Mouse (Mus musculus): ENCODE measurements around the gene Cbx2. TPM values are rescaled to one million over a fixed set of nuclear protein-coding genes. Genes with fewer than 3 reads are reported as not detected.

The Cbx2 gene
- polyA plus RNA-seq, 1 experiment: 2.1 TPM

DNA sequence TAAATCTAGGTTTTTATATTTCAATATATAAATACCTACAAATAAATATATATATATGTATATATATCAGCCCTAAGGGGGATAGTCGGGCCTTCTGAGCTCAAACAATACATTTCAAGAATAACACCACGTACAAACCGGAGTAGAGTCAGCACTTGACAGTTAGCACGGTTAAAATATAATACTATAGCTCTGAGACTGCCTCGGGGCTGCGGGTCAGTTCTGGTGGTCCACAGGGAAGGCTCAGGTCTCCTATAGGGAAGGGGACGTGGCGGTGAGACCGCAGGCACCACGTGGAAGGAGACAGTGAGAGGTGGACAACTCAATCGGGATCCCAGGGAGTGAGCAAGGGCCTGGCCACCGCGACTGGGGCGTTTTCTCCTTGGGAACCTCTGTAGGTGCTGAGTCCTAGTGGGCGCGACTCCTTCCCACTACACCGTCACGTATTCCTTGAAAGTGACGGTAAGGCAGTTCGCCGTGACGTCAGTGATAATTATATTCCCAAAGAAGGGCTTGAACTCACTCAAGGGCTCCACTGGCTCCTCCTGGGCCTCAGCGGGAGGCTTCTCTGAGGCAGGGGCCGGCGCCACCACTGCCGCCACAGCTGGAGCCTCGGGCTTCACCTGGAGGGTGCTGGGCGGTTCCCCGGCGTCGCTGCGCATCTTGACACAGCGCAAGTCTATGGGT lies 57.8 kb downstream of the Cbx2 start:
- TF ChIP-seq CTCF (IDR thresholded peaks at IDR 0.05; ENCODE audit: extremely low read depth, insufficient read depth, insufficient read length, insufficient replicate concordance): no peak
- TF ChIP-seq POLR2A (IDR thresholded peaks at IDR 0.05; ENCODE audit: low read depth, low read length): no peak
- H3K27ac ChIP-seq (ENCODE audit: insufficient read depth, low read length): no peak overlapping the region
- no peaks in the 10 kb centered on the region for H3K27me3 ChIP-seq (ENCODE audit: control insufficient read depth, insufficient read depth, low read length)
- no peak overlapping the region for H3K4me3 ChIP-seq (ENCODE audit: extremely low read depth, insufficient read depth, insufficient read length)
- no peak for DNase-seq (ENCODE audit: low read depth in 1 of 2, low spot score in 2 of 2)
- peaks cover 26% of the 10 kb centered on the region for H3K36me3 ChIP-seq (ENCODE audit: control insufficient read depth, insufficient read depth, low read length)
- peaks cover 13% of the 10 kb centered on the region for H3K4me1 ChIP-seq (ENCODE audit: control insufficient read depth, insufficient read depth, insufficient read length)
- WGBS: 94% methylated on average over 33 of the region's 33 CpGs

Other genes with a start within 250 kb of the Cbx2 start
- gene Rbfox3, start 111.4 kb upstream of the Cbx2 start, polyA plus RNA-seq (2012; rRNA removed): 0.48 and 0.51 TPM in 2 replicates
- gene Enpp7, start 34.8 kb upstream of the Cbx2 start, polyA plus RNA-seq (2012; rRNA removed): not detected in 2 replicates
- 4.5 and 5.6 TPM in 2 replicates for gene Cbx8, start 18.0 kb downstream of the Cbx2 start, polyA plus RNA-seq (2012; rRNA removed)
- gene Cbx4, start 63.3 kb downstream of the Cbx2 start, polyA plus RNA-seq (2012; rRNA removed): 17.2 and 23.5 TPM in 2 replicates
- gene Tbc1d16, start 205.5 kb downstream of the Cbx2 start, polyA plus RNA-seq (2012; rRNA removed): 3.9 and 4.6 TPM in 2 replicates
- gene Ccdc40, start 205.6 kb downstream of the Cbx2 start, polyA plus RNA-seq (2012; rRNA removed): 0.47 TPM in 2 replicates
- 68.2 and 81.1 TPM in 2 replicates for gene Gaa, start 244.9 kb downstream of the Cbx2 start, polyA plus RNA-seq (2012; rRNA removed)